Mouse (Mus musculus): Measurements from ENCODE around the gene Hexim2.

Gene Hexim2

DNA sequence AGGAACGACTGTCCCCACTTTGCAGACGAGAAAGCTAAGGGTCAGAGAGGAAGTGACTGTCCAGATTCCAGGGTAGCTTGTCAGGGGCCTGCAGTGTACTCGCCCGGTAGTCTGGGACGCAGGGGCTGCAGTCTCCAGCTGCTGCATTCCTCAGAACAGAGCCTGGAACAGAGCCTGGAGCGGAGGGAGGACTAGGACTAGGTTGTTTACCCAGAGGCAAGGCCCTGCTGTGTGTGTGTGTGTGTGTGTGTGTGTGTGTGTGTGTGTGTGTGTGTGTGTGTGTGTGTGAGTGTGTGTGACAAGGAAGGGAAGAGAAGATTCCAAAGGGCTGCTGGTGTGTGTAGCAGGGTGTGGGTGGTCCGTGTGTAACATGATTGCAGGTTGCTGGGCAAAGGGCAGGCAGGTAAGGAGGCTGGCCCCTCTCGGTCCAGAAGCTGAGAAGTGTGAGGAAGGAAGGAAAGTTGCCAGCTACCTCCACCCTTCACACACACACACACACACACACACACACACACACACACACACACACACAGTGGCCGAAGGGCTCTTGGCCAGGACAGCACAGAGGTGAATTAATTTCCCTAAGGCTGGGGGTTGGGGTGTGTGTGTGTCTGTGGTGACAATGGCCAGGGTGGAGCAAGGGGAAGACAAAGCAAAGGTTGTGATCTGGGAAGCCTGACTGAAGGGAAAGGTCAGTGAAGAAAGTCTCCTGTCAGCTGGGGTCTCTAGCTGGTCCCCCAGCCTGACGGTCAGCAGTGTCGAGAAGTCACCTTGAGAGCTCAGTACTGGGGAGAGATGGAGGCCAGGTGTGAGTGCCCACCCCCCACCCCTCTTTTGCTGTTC, 9.1 kb downstream of the Hexim2 start:
- DNase-seq (ENCODE audit: low read depth, low spot score) = peak; percentile 51

GRCm38 (mm10) chr11:103141944-103142255, 9.7 kb downstream of the Hexim2 start:
- no peak for DNase-seq (ENCODE audit: low read depth, low spot score)

DNA sequence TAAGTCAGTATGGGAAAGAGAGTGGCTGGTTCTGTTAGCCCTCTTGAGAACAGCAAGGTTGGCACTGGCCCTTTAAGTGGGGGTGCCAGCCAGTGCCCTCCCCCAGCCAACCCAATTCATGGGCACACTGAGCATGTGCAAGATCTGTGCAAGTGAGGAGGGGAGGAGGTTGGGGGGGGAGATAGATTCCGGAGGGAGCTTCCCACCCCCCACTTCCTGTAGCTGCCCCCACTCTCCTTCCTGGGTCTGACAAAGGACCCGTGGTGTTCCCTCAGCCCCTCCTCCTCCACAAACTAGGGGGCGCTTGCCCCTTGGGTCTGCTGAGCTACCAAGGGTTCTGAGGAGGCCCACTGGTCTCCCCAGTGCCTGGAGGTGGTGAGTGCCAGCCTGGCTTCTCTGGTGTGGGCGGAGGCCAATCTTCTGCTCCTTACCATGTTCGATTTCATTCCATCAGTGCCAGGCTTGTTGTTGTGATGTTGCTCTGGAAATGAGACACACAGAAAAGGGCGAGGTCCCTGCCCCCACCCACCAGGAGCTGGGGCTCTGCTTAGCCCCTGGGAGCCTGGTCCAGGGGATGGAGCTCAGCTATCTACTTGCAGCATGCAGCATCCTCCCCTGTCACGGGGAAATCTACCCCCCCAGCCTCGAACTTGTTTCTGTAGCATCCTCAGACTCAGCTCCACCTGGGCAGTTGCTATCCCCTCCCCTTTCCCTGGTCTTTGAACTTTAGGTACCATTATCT, 10.4 kb downstream of the Hexim2 start:
- DNase-seq (ENCODE audit: low read depth, low spot score) = no peak

DNA sequence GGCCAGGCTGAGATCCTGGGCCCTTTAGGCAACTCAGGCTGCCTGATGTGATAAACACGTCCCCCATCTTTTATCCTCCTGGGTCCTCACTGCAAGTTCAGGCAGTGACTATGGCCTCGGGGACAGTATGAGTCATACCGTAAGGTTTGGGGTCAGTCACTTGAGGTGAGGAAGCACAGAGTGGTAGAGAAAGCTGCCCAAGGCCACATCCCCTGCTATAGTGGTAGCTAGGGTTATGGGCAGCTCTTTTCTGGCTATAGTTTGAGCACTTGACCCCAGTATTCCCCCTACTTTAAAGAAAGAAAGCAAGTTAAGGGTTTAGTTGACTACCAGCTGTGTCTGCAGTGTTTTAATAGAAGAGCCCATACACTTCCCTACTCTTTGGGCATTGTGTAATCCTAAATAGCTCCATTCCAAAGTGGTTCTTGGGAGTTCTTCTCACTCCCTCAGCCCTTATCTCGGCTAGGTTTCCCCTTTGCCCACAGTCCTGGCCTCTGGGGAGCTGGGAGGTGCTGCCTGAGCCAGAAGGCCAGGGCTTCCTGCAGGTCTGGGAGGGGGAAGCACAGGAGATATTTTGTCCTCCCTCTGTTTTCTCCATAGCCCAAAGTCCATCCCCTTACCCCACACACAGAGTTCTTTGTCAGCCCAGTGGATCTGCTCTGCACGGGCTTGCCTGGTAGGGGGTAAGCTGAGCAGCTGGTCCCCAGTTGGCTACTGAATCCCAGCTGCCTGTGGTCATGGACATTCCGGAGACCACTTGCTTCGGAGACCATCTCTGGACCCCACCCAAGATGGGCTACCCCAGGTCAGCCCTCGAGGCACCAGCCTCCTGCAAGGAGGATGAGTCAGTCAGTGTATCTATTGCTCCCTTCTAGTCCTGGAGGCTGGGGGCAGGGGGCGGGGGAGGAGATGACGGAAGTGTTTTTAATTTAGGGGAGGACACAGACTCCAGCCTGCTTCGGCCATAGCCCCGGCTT, 12.4 kb downstream of the Hexim2 start:
- no peak for DNase-seq (ENCODE audit: low read depth, low spot score)

DNA sequence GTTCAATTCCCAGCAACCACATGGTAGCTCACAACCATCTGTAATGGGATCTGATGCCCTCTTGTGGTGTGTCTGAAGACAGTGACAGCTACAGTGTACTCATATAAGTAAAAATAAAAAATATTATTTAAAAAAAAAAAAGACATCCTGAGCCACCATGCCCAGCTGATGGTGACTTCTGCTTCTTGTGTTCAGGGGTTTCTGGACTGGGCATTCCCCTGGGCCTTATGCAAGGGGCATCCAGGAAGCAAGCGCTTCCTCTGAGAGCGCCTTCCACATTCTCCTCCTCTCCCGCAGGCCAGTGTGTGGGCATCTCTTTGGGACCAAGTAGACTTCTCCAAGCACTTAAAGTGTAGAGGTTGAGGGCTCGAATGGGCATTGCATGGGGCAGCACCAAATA, 14.2 kb downstream of the Hexim2 start:
- no peak for DNase-seq (ENCODE audit: low read depth, low spot score)

GRCm38 (mm10) chr11:103147766-103148165, 15.5 kb downstream of the Hexim2 start:
- no peak for DNase-seq (ENCODE audit: low read depth, low spot score)

GRCm38 (mm10) chr11:103149771-103150170, 17.5 kb downstream of the Hexim2 start:
- no peak for DNase-seq (ENCODE audit: low read depth, low spot score)

DNA sequence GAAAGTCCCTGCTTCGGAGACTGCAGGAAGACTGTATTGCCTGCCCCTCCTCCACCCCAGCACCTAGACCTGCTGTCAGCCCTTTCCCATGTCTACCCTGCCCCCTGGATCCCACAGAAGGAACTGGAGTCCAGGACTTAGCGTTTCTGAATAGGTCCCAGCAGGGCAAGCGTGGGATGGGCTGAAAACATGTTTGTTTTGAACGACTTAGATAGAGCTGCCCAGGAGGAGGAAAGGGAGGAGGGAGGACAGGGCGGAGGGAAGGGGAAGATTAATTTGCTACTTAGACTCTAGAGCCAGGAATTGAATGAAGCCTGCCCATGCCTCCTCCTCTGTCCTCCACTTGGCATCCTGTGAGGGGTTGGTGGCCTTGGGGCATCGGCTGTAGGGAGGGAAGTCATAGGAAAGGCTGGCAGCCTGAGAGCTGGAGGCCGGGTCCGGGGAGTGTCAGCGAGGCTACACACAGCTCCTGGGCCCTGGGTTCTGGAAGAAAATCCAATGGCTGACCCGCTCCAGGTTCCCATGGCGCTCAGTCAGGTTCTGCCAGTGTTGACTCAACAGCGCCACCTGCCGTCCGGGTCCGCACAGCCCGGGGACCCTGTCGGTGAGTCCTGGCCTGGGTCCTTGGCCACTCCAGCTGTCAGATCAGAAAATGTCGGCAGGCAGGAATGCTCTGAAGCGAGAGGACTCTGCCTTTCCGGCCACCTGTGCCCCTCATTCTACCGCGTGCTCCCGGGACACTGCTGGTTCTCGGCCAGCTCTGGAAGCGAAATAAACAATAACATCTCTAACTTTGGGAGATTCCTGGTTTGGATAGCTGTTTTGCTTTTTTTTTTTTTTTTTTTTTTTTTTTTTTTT, 26.6 kb downstream of the Hexim2 start:
- peak; percentile 96 for DNase-seq (ENCODE audit: low read depth, low spot score)

DNA sequence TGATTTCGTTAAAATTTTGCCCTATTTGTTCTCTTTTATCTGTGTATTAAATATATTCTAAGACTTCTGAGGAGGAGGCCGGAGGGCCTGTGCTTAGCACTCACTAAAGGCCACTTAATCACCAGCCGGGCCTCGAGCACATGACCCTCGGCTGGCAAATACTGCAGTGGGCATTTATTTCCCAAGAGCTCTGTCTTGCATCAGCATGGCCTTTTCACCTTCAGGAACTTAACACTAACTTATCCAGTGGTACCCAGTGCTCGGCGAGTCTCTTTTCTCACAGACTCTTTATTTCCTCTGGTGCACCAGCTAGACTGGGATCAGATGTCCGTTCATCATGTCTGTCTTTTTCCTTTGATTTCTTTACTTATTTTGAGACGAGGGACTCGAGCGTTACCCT, 28.5 kb downstream of the Hexim2 start:
- DNase-seq (ENCODE audit: low read depth, low spot score) = no peak

- peak; percentile 92 for DNase-seq (ENCODE audit: low read depth, low spot score)
Observed at GRCm38 (mm10) chr11:103161449-103161848, 29.2 kb downstream of the Hexim2 start.

GRCm38 (mm10) chr11:103162132-103162531, 29.9 kb downstream of the Hexim2 start:
- peak; percentile 76 for DNase-seq (ENCODE audit: low read depth, low spot score)

DNA sequence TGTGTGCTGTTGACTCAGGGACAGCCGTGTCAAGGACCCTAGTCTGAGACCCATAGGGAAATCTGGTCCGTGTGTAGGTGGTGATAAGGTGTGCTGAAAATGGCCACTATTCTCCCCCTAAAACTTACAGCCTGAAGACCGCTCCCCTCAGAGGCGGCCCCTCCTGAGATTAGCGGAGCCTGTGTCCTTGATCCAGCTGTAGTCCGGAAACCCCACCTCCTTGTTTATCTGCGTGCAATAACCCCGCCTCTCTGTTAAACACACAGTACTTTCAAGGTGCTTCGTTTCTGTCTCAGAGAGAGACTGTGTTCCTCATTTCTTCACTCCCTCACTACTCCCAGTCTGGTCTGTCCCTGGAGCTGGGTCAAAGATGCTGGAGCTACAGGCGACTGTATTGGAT, 32.2 kb downstream of the Hexim2 start:
- DNase-seq (ENCODE audit: low read depth, low spot score) = peak; percentile 67

DNA sequence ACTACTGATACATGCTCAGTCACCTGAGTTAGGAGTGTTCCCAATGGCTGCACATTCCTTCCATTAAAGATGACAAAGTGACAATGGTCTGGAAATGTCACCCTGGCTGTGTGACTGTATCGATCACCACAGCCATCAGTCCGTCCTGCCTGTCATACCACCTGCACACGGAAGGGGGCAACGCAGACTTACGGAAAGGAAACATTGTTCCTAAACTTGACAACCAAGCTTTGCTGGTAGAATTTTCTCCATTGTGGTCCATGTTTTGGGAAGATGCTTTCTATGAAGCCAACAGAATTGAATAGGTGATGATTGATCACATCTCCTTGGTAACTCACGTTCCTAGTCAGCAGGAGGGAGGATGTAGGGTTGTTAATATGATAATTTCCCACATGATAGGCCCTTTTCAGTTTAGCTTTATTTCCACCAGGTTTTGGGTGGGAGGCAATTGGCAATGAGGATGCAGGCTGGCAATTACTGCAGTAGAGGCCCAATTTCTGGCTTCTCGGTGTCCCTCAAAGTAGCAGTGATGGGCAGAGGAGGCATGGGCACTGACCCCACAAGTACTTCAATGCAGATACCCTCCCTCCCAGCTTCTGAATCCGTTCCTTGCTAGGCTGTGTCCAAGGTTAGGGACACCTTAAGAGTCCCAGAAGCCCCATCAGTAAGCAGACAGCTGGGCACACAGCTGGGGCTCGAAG, 36.6 kb downstream of the Hexim2 start:
- DNase-seq (ENCODE audit: low read depth, low spot score) = peak; percentile 81

- DNase-seq (ENCODE audit: low read depth, low spot score) = no peak
Observed at GRCm38 (mm10) chr11:103169664-103170063, 37.4 kb downstream of the Hexim2 start.

GRCm38 (mm10) chr11:103170111-103170493, 37.9 kb downstream of the Hexim2 start:
- DNase-seq (ENCODE audit: low read depth, low spot score) = no peak

DNA sequence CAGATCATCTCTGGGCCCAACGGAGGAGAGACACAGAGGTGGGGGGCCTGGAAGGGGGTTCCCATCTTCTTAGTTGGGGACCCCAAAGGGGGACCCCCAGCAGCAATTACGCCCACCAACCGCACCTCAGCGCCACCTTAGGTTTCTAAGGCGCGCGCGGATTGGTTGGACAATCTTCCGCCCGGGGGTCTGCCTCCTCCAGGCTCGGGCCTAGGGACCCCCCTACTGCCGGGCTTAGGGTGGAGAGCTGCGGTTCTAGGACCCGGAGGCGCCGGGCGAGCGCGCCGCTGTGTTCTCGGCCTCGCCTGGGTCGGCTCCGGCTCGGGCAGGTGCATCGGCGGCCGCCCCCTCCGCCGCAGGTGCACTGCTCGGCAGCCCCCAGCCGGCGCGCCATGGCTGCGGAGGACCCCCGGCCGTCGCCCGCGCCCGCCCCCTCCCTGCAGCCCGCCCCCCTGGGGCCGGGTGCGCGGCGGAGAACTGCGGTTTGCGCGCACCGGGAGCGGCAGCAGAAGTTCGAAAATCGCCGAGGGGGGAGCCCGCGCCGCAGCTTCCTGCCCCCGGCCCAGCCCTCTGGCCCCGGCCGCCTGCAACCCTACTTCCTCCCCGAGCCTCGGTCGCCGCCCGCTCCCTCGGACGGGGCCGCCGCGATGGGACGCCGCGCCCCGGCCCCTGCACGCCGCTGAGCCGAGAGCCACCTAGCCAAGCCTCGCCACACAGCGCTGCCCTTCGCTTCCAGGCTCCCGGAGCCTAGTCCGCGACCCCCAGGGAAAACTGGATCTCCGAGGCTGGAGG, 38.5 kb downstream of the Hexim2 start, which contains the start of gene Fmnl1:
Gene Fmnl1 (plus strand): TSS at position 614 of the 792 bp plus-strand sequence.
- DNase-seq (ENCODE audit: low read depth, low spot score) = no peak

- DNase-seq (ENCODE audit: low read depth, low spot score) = peak; percentile 62
Observed at GRCm38 (mm10) chr11:103171286-103171620, 39.0 kb downstream of the Hexim2 start.

DNA sequence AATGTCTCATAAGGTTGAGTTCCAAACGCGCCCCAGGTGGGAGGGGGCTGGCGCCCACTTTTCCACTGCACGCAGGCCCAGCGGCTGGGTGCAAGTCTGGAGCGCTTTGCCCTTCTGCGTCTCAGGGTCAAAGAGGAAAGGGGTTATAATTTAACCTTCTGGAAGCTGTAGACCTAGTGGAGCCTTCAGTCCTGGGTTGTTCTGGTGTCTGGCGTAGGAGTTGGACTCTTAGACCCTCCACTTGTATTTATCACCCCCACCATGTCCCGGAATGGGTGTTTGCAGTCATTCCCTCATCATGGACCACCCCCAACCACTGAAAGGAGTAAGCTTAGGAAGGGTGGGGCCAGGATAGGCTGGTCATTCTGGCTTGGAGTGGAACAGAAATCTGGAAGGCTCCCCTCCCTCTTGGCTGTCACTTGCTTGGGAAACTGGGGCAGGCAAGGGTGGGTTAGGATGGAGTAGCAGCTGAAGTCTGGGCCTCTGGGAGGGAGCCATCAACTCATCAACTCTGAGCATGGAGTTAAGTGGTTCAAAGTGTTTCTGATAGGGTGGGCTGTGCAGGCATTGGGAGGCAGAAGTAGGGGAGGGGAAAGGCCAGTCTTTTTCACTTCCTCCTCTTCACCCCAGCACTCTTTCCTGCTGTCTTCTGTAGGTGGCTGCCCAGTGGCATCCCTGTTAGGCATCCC, 39.6 kb downstream of the Hexim2 start:
- no peak for DNase-seq (ENCODE audit: low read depth, low spot score)

Measured in ZHBTc4 (cell line).